Mouse (Mus musculus) thymus, postnatal 0 days (tissue): ENCODE measurements around the gene Usp50. TPM values are rescaled to one million over a fixed set of nuclear protein-coding genes. Genes with fewer than 3 reads are reported as not detected.
A peak's percentile ranks its signal among the peaks of the same experiment; 100 is the strongest.

Experiments
- DNase-seq: peaks from one replicate; pipeline ENCODE4 v3.0.0-alpha.2; 2015; ENCODE audit warnings: low spot score
- polyA plus RNA-seq: library from polyadenylated mRNA; unstranded; fragments of >200 nt; fragmentation: Nextera tagmentation; extraction: Ambion mirVana; gene quantifications from 2 replicates; pipeline ENCODE4 v1.2.1, GENCODE M21; 2015

Usp50 gene
- polyA plus RNA-seq, 1 experiment from 2014 or later, result 3.6 TPM

GRCm38 (mm10) chr2:126665984-126666383, 117.3 kb downstream of the Usp50 start:
- no peak for DNase-seq

GRCm38 (mm10) chr2:126663481-126663880, 119.8 kb downstream of the Usp50 start:
- DNase-seq, result peak; percentile 46

Other genes with a start within 250 kb of the Usp50 start
- 2.7 and 2.8 TPM in 2 replicates for gene Slc27a2, start 231.1 kb downstream of the Usp50 start, polyA plus RNA-seq
- gene Hdc, start 164.2 kb downstream of the Usp50 start, polyA plus RNA-seq, result 13.0 and 13.3 TPM in 2 replicates
- 66.1 and 66.7 TPM in 2 replicates for gene Gabpb1, start 107.1 kb downstream of the Usp50 start, polyA plus RNA-seq
- gene Usp8, start 76.1 kb downstream of the Usp50 start, polyA plus RNA-seq, result 23.0 and 27.7 TPM in 2 replicates
- gene Trpm7, start 92.8 kb upstream of the Usp50 start, polyA plus RNA-seq, result 43.8 and 57.5 TPM in 2 replicates
- gene Sppl2a, start 149.8 kb upstream of the Usp50 start, polyA plus RNA-seq, result 86.8 and 89.5 TPM in 2 replicates
- 7.0 and 9.1 TPM in 2 replicates for gene Ap4e1, start 225.2 kb upstream of the Usp50 start, polyA plus RNA-seq